Mouse (Mus musculus) CD4-positive helper T cell, adult 2 months (primary cell): ENCODE data around the gene Arhgef26.

ENCODE experiments used
- DNase-seq: peaks from one replicate; pipeline ENCODE4 v3.0.0-alpha.2; 2012; ENCODE audit warnings: low read depth, missing footprints, low spot score

Gene Arhgef26

DNA sequence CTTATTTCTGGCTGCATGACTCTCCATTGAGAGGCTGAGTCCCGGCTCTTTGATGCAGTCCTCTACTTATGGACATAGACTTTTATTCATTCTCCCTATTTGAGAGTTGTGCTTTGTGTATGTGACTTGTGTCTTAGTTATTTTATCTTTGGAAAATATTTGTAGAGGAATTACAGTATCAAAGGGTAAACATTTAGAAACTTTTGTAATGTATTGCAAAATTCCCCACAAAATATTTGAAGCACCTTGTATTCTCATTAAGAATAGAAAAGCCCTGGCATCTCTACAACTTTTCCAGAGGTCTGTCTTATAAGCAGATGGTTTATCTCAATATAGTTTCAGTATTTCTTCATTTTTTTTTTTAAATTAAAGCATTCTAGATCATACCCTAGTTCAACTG is 44.7 kb downstream of the Arhgef26 start:
- DNase-seq: no peak

- no peak for DNase-seq
Measured at GRCm38 (mm10) chr3:62392636-62393035, 54.5 kb downstream of the Arhgef26 start.

- no peak for DNase-seq
Measured at GRCm38 (mm10) chr3:62394284-62394683, 56.1 kb downstream of the Arhgef26 start.

DNA sequence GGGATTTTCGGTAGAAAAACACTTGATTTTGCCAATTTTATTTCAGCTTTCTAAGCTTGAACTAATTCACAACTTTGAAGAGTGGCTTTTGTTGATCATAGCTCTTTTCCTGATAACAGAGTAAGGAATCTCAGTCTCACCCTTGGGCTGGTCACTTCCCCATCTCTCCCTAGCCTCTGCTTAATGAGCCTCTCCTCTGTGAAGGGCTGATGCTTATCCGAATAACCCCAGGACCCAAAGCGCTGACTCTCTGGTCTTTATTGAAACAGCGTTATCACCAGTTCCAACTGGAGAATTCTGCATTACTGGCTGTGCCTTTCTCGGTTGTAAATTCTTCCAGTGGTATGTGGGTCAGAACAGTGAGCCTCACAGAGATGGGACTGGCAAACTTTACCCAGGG is 57.2 kb downstream of the Arhgef26 start:
- no peak for DNase-seq

- DNase-seq: no peak
Measured at GRCm38 (mm10) chr3:62396109-62396508, 58.0 kb downstream of the Arhgef26 start.

DNA sequence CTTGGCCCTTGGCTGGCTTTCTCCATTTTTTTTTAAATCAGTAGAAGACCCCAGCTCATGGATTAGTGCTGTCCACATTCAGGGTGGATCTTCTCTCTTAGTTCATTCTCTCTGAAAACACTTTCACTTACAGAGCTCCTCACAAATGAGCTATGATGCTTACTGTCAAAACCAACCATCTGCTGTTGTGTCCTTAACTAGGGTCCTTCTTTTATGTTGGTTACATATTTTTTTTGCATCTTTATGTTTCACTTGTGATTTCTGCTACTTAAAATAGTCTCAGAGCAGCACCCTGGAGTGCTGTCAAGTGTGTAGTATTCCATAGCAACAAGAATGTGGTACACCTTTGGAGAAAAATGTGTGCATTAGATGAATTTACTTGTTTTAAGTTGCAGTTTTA is 60.0 kb downstream of the Arhgef26 start:
- no peak for DNase-seq

- DNase-seq: no peak
Measured at GRCm38 (mm10) chr3:62399826-62400746, 61.9 kb downstream of the Arhgef26 start.

- no peak for DNase-seq
Measured at GRCm38 (mm10) chr3:62402466-62402865, 64.3 kb downstream of the Arhgef26 start.

DNA sequence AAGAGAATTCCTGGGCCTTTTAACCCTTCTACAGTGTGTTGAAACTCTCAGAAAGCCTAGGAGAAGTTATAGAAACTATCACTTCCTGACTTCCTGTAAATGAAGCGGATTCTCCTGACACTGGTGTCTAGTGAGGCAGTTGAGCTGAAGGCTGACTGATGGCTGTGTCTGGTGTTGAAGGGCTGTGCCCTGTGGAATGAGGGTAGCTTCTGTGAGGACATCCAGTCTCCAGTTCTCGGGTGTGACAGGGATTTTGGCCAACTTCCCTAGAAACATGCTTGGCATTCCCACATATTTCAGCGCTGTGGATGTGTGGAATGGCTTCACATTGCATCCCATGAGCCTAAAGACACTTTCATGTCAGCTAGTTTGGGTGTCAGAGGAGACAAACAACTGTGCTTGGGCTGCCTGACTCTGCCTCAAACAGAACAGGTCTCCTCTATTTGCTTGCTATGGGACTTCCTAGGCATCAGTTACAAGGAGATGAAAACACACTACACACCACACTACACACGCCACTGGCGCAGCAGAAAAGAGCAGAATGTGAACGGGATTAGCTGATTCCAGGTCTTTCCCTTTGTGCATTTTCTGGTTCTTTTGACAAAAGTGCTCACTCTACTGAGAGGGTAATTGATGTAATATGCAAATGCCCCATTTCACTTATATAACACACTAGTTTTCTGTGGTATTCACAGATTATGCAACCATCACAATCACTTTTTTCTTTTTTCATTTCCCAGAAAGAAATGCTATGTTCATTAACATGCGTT is 66.5 kb downstream of the Arhgef26 start:
- no peak for DNase-seq

GRCm38 (mm10) chr3:62409555-62410182 is 71.5 kb downstream of the Arhgef26 start:
- DNase-seq: no peak

GRCm38 (mm10) chr3:62410491-62410890 is 72.3 kb downstream of the Arhgef26 start:
- no peak for DNase-seq

DNA sequence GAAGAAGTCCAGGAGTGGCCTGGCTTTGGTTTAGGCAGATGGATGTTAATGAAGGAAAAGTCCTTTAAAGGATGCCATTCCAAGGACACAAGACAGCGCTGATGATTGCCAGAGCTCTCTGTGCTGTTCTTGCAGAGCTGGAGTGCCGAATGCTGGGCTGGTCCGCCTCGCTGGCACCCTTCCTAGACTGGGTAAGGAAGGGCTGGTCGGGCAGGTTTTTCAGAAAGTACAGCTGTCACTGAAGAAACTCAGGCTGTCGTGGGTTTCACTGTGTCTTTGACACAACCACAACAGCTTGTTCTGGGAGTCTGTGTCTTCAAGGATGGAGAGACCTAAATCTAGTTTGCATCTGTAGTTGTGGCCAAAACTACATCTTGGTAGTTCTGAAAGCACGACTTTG is 74.6 kb downstream of the Arhgef26 start:
- no peak for DNase-seq

GRCm38 (mm10) chr3:62414926-62415325 is 76.8 kb downstream of the Arhgef26 start:
- no peak for DNase-seq

DNA sequence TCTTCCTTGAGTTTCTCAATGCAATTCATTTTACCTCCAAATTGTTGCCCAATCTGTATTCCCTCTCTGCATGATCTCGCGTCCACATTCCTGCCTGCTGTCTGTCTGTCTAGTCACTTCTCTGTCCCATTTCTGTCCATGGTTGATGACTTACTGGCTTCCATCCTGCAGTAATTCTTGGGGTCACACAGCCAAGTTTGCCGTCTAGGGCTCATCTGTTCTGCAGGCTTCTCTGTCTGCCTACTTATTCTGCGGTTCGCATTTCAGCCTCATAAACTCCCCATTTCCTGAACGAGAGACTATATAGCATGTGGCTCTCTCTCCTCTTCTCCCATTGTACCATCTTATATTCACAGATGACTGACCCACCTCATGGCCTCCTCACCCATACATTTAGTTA is 79.3 kb downstream of the Arhgef26 start:
- DNase-seq: no peak

- DNase-seq: no peak
Measured at GRCm38 (mm10) chr3:62418387-62419138, 80.4 kb downstream of the Arhgef26 start.

GRCm38 (mm10) chr3:62433675-62434074 is 95.5 kb downstream of the Arhgef26 start:
- no peak for DNase-seq

DNA sequence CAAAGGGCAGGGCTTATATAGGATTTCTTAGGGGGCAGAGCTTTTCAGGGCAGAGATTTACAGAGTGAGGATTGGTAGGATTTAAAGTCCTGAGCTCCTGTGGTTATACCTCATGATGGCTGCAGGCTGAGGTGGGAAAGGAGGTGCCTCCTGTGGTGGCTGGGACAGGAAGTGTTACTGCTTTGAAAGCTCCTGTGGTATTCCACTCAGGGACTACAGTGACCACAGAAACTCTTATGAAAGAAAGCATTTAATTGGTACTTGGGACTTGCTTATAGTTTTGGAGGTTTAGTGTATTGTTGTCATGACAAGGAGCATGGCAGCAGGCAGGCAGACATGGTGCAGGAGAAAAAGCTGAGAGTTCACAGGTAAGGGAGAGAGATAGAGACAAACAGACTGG is 97.8 kb downstream of the Arhgef26 start:
- peak; percentile 19 for DNase-seq

DNA sequence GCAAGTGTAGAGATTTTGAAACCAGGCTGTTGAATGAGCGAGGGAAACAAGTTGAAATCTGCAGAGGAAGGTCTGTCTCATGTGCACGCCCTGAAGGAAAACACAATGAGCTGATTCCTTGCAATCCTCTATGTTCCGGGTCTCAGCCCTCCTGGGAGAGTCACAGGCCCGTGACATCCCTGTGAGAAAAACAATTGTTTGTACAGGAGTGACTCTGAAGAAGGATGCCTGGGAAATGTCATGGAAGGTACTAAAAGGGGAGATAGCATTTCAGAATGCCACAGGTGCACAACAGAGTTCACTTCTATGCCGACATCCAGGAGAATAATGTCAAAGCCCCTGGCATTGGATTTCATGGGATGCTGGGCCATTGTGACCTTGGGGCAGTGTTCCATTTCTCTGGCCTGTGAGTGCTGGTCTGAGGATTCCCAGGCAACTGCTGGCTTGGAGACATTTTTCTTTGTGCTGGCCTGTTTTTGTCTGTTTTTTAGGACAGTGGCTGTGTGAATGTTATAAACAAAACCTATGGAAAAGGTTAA is 102.4 kb downstream of the Arhgef26 start:
- no peak for DNase-seq

GRCm38 (mm10) chr3:62443582-62444194 is 105.5 kb downstream of the Arhgef26 start:
- DNase-seq: no peak

GRCm38 (mm10) chr3:62446271-62446670 is 108.1 kb downstream of the Arhgef26 start:
- no peak for DNase-seq

DNA sequence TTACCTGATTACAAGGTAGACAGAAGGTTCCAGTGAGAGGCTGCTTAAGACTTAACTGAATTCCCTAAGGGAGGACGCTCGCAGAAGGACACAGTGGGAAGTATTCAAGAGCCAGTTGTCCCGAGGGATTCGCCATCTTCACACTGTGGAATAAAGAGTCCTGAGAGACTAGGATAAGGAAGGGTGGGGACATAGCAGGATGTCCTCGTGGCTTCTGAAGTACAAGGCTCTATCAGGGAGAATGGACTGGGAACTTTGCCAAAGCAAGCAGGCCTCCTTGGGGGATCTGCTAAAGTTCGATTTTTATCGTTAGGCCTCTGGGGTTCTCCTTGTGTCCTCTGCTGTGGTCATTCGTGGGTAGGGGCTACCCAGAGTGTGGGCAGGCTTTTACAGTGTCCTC is 109.0 kb downstream of the Arhgef26 start:
- DNase-seq: no peak
